Mouse (Mus musculus): Measurements from ENCODE around the gene Rdh12. TPM values are rescaled to one million over a fixed set of nuclear protein-coding genes. Genes with fewer than 3 reads are reported as not detected.
A peak's percentile ranks its signal among the peaks of the same experiment; 100 is the strongest.

Gene Rdh12
- polyA plus RNA-seq, 1 experiment from 2014 or later: 2.6 TPM

GRCm38 (mm10) chr12:79191701-79192100, 17.0 kb upstream of the Rdh12 start:
- ATAC-seq (ENCODE audit: insufficient number of reproducible peaks, insufficient read depth, low FRiP score, low TSS enrichment, low read depth): peak; percentile 70
- H3K9me3 ChIP-seq: no peaks in the 10 kb centered on the region
- H3K27ac ChIP-seq: peak overlapping the region; percentile 64; the same call in 1 of the 2 replicates
- peak overlapping the region; percentile 69 for H3K4me3 ChIP-seq
- peak overlapping the region; percentile 79 for H3K4me2 ChIP-seq
- H3K27me3 ChIP-seq: no peaks in the 10 kb centered on the region
- H3K9ac ChIP-seq: peak overlapping the region; percentile 78
- H3K4me1 ChIP-seq: peaks cover 15% of the 10 kb centered on the region
- H3K36me3 ChIP-seq: peaks cover 18% of the 10 kb centered on the region
- 3% methylated on average over 14 of the region's 14 CpGs for WGBS

- WGBS: 45% methylated on average over 6 of the region's 6 CpGs
- peak within 1 kb of the TSS; percentile 78 for H3K9ac ChIP-seq
- peaks cover 13% of the 10 kb centered on the region for H3K36me3 ChIP-seq
- H3K9me3 ChIP-seq: no peaks in the 10 kb centered on the region
- H3K4me3 ChIP-seq: peak within 1 kb of the TSS; percentile 69
- peak within 1 kb of the TSS; percentile 64; the same call in 1 of the 2 replicates for H3K27ac ChIP-seq
- no peak for ATAC-seq (ENCODE audit: insufficient number of reproducible peaks, insufficient read depth, low FRiP score, low TSS enrichment, low read depth)
- peaks cover 15% of the 10 kb centered on the region for H3K4me1 ChIP-seq
- H3K4me2 ChIP-seq: peak within 1 kb of the TSS; percentile 79
- no peaks in the 10 kb centered on the region for H3K27me3 ChIP-seq
These were observed 16.5 kb upstream of the Rdh12 start, which contains the start of gene Rdh11 for GRCm38 (mm10) chr12:79192193-79192592. Rdh11 (minus strand) TSS chr12:79192293.

DNA sequence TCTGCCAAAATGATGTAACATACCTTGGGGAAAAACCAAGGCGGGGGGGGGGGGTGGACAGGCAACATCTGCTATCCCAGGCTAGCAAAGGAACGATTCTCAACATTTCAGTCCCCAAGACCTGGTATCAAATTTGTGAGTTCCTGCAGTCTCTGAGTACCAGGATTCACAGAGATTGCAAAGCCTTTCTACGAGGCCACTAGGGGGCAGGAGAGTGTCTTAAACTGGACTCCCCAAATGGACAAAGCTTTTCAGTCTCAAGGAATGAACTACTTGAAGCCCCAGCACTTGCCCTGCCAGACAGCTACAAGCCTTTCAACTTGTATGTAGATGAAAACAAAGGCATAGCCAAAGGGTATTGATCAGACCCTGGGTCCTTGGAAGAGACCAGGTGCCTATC, 15.3 kb upstream of the Rdh12 start:
- 4% methylated on average over 3 of the region's 3 CpGs for WGBS
- peaks cover under 1% of the 10 kb centered on the region; the same call in 1 of the 2 replicates for H3K36me3 ChIP-seq
- no peak overlapping the region for H3K4me2 ChIP-seq
- H3K27me3 ChIP-seq: no peaks in the 10 kb centered on the region
- no peak overlapping the region for H3K4me3 ChIP-seq
- no peaks in the 10 kb centered on the region for H3K9me3 ChIP-seq
- H3K9ac ChIP-seq: no peak overlapping the region
- H3K4me1 ChIP-seq: peaks cover 15% of the 10 kb centered on the region
- no peak for ATAC-seq (ENCODE audit: insufficient number of reproducible peaks, insufficient read depth, low FRiP score, low TSS enrichment, low read depth)
- H3K27ac ChIP-seq: no peak overlapping the region

DNA sequence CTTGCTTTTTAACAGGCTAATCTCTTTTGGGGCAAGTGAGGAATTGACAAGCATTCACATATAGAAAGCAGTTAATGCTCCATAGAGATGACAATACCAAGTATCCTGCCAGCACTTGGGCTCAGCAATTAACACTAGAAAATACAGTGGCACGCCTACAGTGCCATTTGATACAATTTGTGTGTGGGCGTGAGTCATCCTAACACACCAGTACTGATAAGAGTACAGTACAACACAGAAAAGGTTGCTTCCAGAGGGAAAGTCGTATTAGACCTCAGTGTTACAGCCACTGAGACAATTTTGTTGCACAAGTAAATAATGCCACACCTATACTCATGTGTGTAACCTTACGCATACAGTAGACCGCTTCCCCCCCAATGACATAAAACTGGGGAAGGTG, 11.6 kb upstream of the Rdh12 start:
- no peak overlapping the region for H3K9ac ChIP-seq
- 86% methylated on average over 5 of the region's 5 CpGs for WGBS
- H3K4me1 ChIP-seq: peaks cover under 1% of the 10 kb centered on the region
- ATAC-seq (ENCODE audit: insufficient number of reproducible peaks, insufficient read depth, low FRiP score, low TSS enrichment, low read depth): no peak
- no peak overlapping the region for H3K27ac ChIP-seq
- no peak overlapping the region for H3K4me2 ChIP-seq
- H3K9me3 ChIP-seq: no peaks in the 10 kb centered on the region
- H3K36me3 ChIP-seq: no peaks in the 10 kb centered on the region
- H3K27me3 ChIP-seq: no peaks in the 10 kb centered on the region
- H3K4me3 ChIP-seq: no peak overlapping the region

- no peak overlapping the region for H3K9ac ChIP-seq
- H3K36me3 ChIP-seq: no peaks in the 10 kb centered on the region
- no peaks in the 10 kb centered on the region for H3K27me3 ChIP-seq
- no peak overlapping the region for H3K4me2 ChIP-seq
- no peaks in the 10 kb centered on the region for H3K4me1 ChIP-seq
- H3K27ac ChIP-seq: no peak overlapping the region
- H3K4me3 ChIP-seq: no peak overlapping the region
- ATAC-seq (ENCODE audit: insufficient number of reproducible peaks, insufficient read depth, low FRiP score, low TSS enrichment, low read depth): no peak
- WGBS: 69% methylated on average over 3 of the region's 3 CpGs
- no peaks in the 10 kb centered on the region for H3K9me3 ChIP-seq
These were observed 6.8 kb upstream of the Rdh12 start for GRCm38 (mm10) chr12:79201882-79202281.

- 0 out of 2 replicates have a peak, but pooled peaks cover 6% of the 10 kb centered on the region for H3K4me1 ChIP-seq
- no peaks in the 10 kb centered on the region for H3K27me3 ChIP-seq
- H3K36me3 ChIP-seq: no peaks in the 10 kb centered on the region
- 79% methylated on average over 8 of the region's 8 CpGs for whole genome bisulfite sequencing
- no peak for ATAC-seq (ENCODE audit: insufficient number of reproducible peaks, insufficient read depth, low FRiP score, low TSS enrichment, low read depth)
- no peak overlapping the region for H3K9ac ChIP-seq
- H3K9me3 ChIP-seq: no peaks in the 10 kb centered on the region
- H3K4me2 ChIP-seq: no peak overlapping the region
- H3K27ac ChIP-seq: no peak overlapping the region
- H3K4me3 ChIP-seq: no peak overlapping the region
These were observed 2.7 kb downstream of the Rdh12 start for GRCm38 (mm10) chr12:79211447-79211846.

DNA sequence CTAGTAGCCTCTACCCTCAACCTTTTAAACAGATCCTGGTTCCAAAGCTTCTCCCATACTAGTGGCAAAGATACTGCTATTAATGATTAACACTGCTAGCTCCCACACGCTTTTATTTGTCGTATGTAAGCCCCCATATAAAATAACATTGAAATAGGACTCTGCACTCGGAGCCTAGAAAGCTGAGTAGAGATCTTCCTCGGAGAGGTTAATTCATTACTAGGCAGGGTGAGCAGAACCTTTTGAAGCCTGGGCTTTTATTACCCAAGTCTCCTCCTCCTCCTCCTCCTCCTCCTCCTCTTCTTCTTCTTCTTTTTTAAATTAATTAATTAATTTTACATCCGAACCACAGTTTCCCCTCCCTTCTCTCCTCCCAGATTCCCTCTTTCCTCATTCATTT, 8.8 kb downstream of the Rdh12 start:
- Histone ChIP-seq H3K9ac (no peak overlapping the region), H3K27ac (no peak overlapping the region), H3K27me3 (no peaks in the 10 kb centered on the region), H3K4me2 (no peak overlapping the region), H3K36me3 (no peaks in the 10 kb centered on the region), H3K9me3 (no peaks in the 10 kb centered on the region), H3K4me1 (no peaks in the 10 kb centered on the region), H3K4me3 (no peak overlapping the region)
- no peak for ATAC-seq (ENCODE audit: insufficient number of reproducible peaks, insufficient read depth, low FRiP score, low TSS enrichment, low read depth)
- 58% methylated on average over 5 of the region's 5 CpGs for WGBS

DNA sequence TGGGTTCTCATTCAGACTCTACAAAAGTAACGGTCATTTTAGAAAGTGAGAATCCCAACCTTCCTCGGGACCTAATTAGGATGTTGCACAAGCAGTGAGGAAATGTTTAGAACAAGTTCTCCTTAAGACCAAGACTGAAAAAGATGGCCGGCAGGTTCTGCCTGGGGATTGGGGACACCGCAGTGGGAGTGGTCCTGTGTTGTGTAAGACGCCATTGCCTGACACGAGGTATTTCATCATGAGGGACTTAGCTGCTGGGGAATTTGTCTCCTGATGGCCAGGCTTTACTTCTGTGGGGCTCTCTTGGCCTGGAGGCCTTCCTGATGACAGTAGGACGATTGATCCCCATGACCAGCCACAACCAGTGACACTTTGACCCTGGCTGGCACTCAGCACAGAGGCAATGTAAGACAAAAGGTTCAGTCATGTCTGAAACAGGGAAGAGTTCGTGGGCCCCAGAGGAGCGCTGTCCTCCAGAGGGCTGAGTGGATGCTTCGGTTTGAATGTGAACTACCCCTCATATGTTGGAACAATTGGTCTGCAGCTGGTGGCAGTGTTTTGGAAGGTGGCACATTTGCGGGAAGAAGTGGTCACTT, 26.9 kb downstream of the Rdh12 start:
- 54% methylated on average over 11 of the region's 11 CpGs for WGBS
- H3K4me2 ChIP-seq: no peak overlapping the region
- H3K9ac ChIP-seq: no peak overlapping the region
- no peaks in the 10 kb centered on the region for H3K4me1 ChIP-seq
- no peak overlapping the region for H3K4me3 ChIP-seq
- peaks cover 75% of the 10 kb centered on the region for H3K36me3 ChIP-seq
- ATAC-seq (ENCODE audit: insufficient number of reproducible peaks, insufficient read depth, low FRiP score, low TSS enrichment, low read depth): no peak
- no peaks in the 10 kb centered on the region for H3K27me3 ChIP-seq
- H3K9me3 ChIP-seq: no peaks in the 10 kb centered on the region
- H3K27ac ChIP-seq: no peak overlapping the region

DNA sequence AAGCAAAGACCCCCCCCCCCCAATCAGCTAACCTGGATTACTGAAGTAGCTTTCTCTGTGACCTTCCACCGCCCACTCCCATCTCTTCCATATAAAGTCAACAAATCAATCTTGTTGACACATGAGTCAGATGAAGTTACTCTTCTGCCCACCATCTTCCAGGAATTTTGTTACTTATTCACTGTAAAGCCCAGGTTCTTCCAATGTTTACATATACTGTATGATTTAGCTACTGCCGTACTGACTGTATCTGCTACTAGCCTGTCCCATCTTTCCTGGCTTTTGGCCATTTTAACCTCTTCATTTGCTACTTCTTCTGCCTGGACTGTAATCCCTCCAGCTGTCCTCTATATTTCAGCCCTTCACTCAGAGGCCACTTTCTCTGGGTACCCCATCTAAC, 33.3 kb downstream of the Rdh12 start:
- no peaks in the 10 kb centered on the region for H3K9me3 ChIP-seq
- H3K9ac ChIP-seq: no peak overlapping the region
- ATAC-seq (ENCODE audit: insufficient number of reproducible peaks, insufficient read depth, low FRiP score, low TSS enrichment, low read depth): no peak
- H3K4me1 ChIP-seq: no peaks in the 10 kb centered on the region
- no peak overlapping the region for H3K4me2 ChIP-seq
- no peak overlapping the region for H3K4me3 ChIP-seq
- no peaks in the 10 kb centered on the region for H3K27me3 ChIP-seq
- peaks cover 90% of the 10 kb centered on the region for H3K36me3 ChIP-seq
- H3K27ac ChIP-seq: no peak overlapping the region
- 94% methylated on average over 2 of the region's 2 CpGs for WGBS

DNA sequence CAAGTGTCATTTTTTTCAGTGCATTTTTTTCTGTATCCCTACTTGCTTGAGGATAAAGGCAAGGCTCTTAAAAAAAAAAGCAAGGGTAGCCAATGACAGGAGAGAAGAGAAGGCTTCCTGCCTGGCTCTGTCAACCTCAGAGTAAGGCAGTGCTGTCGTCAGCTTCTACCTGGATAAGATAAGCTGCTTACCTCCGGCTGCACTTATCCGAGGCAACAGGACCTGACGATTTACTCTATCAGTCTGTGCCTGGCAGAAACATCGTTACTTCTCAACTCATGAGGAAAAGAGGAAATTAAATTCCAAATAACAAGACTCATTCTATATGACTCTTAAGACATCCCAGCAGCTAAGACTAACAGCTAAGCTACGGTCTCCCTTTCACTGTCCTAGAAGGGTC, 34.2 kb downstream of the Rdh12 start:
- no peak overlapping the region for H3K4me2 ChIP-seq
- H3K36me3 ChIP-seq: peaks cover 90% of the 10 kb centered on the region
- H3K27ac ChIP-seq: no peak overlapping the region
- no peaks in the 10 kb centered on the region for H3K4me1 ChIP-seq
- 88% methylated on average over 6 of the region's 6 CpGs for WGBS
- no peak overlapping the region for H3K4me3 ChIP-seq
- no peaks in the 10 kb centered on the region for H3K27me3 ChIP-seq
- ATAC-seq (ENCODE audit: insufficient number of reproducible peaks, insufficient read depth, low FRiP score, low TSS enrichment, low read depth): no peak
- no peak overlapping the region for H3K9ac ChIP-seq
- H3K9me3 ChIP-seq: no peaks in the 10 kb centered on the region

DNA sequence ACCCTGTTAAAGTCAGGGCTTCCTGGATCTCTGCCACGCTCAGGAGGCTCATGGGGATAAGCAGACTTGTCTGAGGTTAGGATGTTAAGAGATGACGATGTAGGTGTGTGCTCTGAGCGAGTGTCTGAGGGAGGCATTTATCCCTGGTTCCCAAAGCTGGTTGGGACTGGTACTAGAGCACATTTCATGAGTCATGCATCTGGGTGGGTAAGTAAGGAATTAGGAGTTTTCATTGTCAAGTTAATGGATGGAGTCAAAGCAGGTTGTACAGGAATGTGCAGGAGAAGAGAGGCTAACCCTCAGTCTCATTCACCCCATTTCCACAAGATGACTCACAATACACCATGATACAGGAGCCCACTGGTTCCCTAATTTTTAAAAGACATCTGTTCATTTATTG, 39.4 kb downstream of the Rdh12 start:
- Histone ChIP-seq H3K36me3 (peaks cover 96% of the 10 kb centered on the region), H3K4me2 (no peak overlapping the region), H3K27me3 (no peaks in the 10 kb centered on the region), H3K9ac (no peak overlapping the region), H3K4me3 (no peak overlapping the region), H3K9me3 (no peaks in the 10 kb centered on the region), H3K27ac (no peak overlapping the region), H3K4me1 (no peaks in the 10 kb centered on the region)
- no peak for ATAC-seq (ENCODE audit: insufficient number of reproducible peaks, insufficient read depth, low FRiP score, low TSS enrichment, low read depth)
- 78% methylated on average over 3 of the region's 3 CpGs for WGBS

GRCm38 (mm10) chr12:79253294-79254053, 44.8 kb downstream of the Rdh12 start:
- no peak overlapping the region for H3K27ac ChIP-seq
- no peak for ATAC-seq (ENCODE audit: insufficient number of reproducible peaks, insufficient read depth, low FRiP score, low TSS enrichment, low read depth)
- no peaks in the 10 kb centered on the region for H3K27me3 ChIP-seq
- no peaks in the 10 kb centered on the region for H3K4me1 ChIP-seq
- no peak overlapping the region for H3K4me2 ChIP-seq
- H3K4me3 ChIP-seq: no peak overlapping the region
- no peaks in the 10 kb centered on the region for H3K9me3 ChIP-seq
- no peak overlapping the region for H3K9ac ChIP-seq
- peaks cover 88% of the 10 kb centered on the region for H3K36me3 ChIP-seq
- 87% methylated on average over 9 of the region's 9 CpGs for WGBS

Measured in embryonic facial prominence, embryonic 13.5 days (tissue).